Mouse (Mus musculus): ENCODE measurements around the gene Zcwpw1. TPM values are rescaled to one million over a fixed set of nuclear protein-coding genes. Genes with fewer than 3 reads are reported as not detected.
A peak's percentile ranks its signal among the peaks of the same experiment; 100 is the strongest.

Zcwpw1 gene
- total RNA-seq, 1 experiment = 33.0 TPM

DNA sequence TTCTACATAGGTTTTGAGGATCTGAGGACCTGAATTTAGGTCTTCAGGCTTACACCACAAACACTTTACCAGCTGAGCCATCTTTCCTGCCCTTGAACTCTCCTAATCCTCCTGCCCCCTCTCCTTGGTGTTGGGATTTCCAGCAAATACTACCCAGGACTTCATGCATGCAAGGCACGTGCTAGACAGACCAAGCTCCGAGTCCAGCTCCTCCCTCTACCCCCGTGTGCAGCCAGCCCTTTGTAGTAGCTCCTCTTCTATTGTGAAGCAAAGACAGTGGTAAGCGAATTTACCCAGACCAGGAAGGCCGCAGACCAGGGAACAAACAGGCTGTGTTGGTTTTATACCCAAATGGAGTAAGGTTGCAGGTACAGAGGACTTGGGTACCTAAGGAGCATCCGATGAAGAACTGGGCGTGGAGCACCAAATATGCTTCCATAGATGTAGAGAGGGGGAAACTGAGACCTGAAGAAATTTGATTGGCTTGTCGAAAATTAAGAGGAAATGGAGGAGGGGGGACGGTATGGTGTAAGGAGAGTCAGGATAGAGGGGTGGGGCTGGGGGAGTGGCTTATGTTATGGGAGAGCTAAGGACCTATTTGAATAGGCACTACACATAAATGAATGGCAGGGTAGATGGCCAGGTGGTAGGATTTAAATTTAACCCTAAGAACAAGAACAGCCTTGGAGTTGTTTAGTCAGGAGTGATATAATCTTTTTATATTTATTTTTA, 22.8 kb upstream of the Zcwpw1 start:
- no peak overlapping the region for H3K4me3 ChIP-seq (ENCODE audit: insufficient read depth in 1 of 2, low read depth in 1 of 2, low read length in 2 of 2, poor library complexity in 1 of 2, severe bottlenecking in 1 of 2)
- TF ChIP-seq CHD2 (IDR thresholded peaks at IDR 0.05; ENCODE audit: low read depth, low read length) (no peak), MAFK (IDR thresholded peaks at IDR 0.05; ENCODE audit: insufficient read depth, low read depth, low read length) (no peak), ZC3H11A (IDR thresholded peaks at IDR 0.05; ENCODE audit: borderline replicate concordance, low read depth, low read length) (no peak), HCFC1 (IDR thresholded peaks at IDR 0.05; ENCODE audit: borderline replicate concordance, insufficient read depth, low read length) (no peak), ZNF384 (IDR thresholded peaks at IDR 0.05; ENCODE audit: low read depth, low read length) (no peak)
- no peaks in the 10 kb centered on the region for H3K9me3 ChIP-seq (ENCODE audit: control insufficient read depth, insufficient read depth, low read depth, low read length)
- H3K27ac ChIP-seq (ENCODE audit: insufficient read depth, low read depth, low read length, poor library complexity, severe bottlenecking) = no peak overlapping the region
- H3K4me1 ChIP-seq (ENCODE audit: control insufficient read depth in 2 of 2, insufficient read depth in 2 of 2, low read length in 2 of 2, poor library complexity in 1 of 2) = peaks cover 2 to 12% of the 10 kb centered on the region in 2 experiments; a peak in 2 of 4 replicates
- no peak for DNase-seq (ENCODE audit: low read depth, low spot score)
- in situ Hi-C loops (cut with MboI; ENCODE audit: low sequenced_read_pairs in 2 of 2, unreplicated experiment in 2 of 2) = loop anchor here in 1 of 2 experiments (10.0 kb wide), 1 partner anchor 110 kb away; no protein-coding TSS in a partner anchor
- H3K9ac ChIP-seq (ENCODE audit: insufficient read depth, low read depth, low read length, poor library complexity, severe bottlenecking) = no peak overlapping the region
- H3K36me3 ChIP-seq (ENCODE audit: control insufficient read depth, insufficient read depth, low read length, poor library complexity, severe bottlenecking) = no peaks in the 10 kb centered on the region

GRCm38 (mm10) chr5:137766270-137766669, 21.3 kb upstream of the Zcwpw1 start:
- Histone ChIP-seq H3K36me3 (ENCODE audit: control insufficient read depth, insufficient read depth, low read length, poor library complexity, severe bottlenecking) (no peaks in the 10 kb centered on the region), H3K4me1 (ENCODE audit: control insufficient read depth in 2 of 2, insufficient read depth in 2 of 2, low read length in 2 of 2, poor library complexity in 1 of 2) (peaks cover 2 to 15% of the 10 kb centered on the region in 2 experiments; a peak in 2 of 4 replicates), H3K9me3 (ENCODE audit: control insufficient read depth, insufficient read depth, low read depth, low read length) (no peaks in the 10 kb centered on the region), H3K9ac (ENCODE audit: insufficient read depth, low read depth, low read length, poor library complexity, severe bottlenecking) (no peak overlapping the region), H3K4me3 (ENCODE audit: insufficient read depth in 1 of 2, low read depth in 1 of 2, low read length in 2 of 2, poor library complexity in 1 of 2, severe bottlenecking in 1 of 2) (no peak overlapping the region), H3K27ac (ENCODE audit: insufficient read depth, low read depth, low read length, poor library complexity, severe bottlenecking) (no peak overlapping the region)
- in situ Hi-C loops (cut with MboI; ENCODE audit: low sequenced_read_pairs in 2 of 2, unreplicated experiment in 2 of 2) = loop anchor here in 1 of 2 experiments (10.0 kb wide), 1 partner anchor 111 kb away; no protein-coding TSS in a partner anchor
- TF ChIP-seq ZC3H11A (IDR thresholded peaks at IDR 0.05; ENCODE audit: borderline replicate concordance, low read depth, low read length) = no peak
- TF ChIP-seq HCFC1 (IDR thresholded peaks at IDR 0.05; ENCODE audit: borderline replicate concordance, insufficient read depth, low read length) = no peak
- no peak for TF ChIP-seq CHD2 (IDR thresholded peaks at IDR 0.05; ENCODE audit: low read depth, low read length)
- TF ChIP-seq ZNF384 (IDR thresholded peaks at IDR 0.05; ENCODE audit: low read depth, low read length) = no peak
- TF ChIP-seq MAFK (IDR thresholded peaks at IDR 0.05; ENCODE audit: insufficient read depth, low read depth, low read length) = no peak
- no peak for DNase-seq (ENCODE audit: low read depth, low spot score)

DNA sequence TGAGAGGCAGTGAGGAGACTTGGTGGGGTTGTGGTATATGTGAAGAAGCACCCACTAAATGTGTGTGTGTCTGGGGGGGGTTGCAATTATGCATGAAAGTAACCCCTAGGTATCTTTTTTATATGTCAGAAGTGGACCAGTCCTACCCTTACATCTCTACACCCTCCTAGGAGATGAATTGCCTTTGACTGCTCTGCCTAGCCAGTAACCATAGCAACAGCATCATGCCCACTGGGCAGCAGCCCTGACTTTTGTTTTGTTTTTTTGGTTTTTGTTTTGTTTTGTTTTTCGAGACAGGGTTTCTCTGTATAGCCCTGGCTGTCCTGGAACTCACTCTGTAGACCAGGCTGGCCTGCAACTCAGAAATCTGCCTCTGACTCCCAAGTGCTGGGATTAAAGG, 19.1 kb upstream of the Zcwpw1 start:
- H3K4me1 ChIP-seq (ENCODE audit: control insufficient read depth in 2 of 2, insufficient read depth in 2 of 2, low read length in 2 of 2, poor library complexity in 1 of 2) = peaks cover 2 to 15% of the 10 kb centered on the region in 2 experiments; a peak in 2 of 4 replicates
- TF ChIP-seq HCFC1 (IDR thresholded peaks at IDR 0.05; ENCODE audit: borderline replicate concordance, insufficient read depth, low read length) = no peak
- TF ChIP-seq ZC3H11A (IDR thresholded peaks at IDR 0.05; ENCODE audit: borderline replicate concordance, low read depth, low read length) = no peak
- no peak for TF ChIP-seq MAFK (IDR thresholded peaks at IDR 0.05; ENCODE audit: insufficient read depth, low read depth, low read length)
- TF ChIP-seq ZNF384 (IDR thresholded peaks at IDR 0.05; ENCODE audit: low read depth, low read length) = no peak
- no peak for TF ChIP-seq CHD2 (IDR thresholded peaks at IDR 0.05; ENCODE audit: low read depth, low read length)
- H3K9me3 ChIP-seq (ENCODE audit: control insufficient read depth, insufficient read depth, low read depth, low read length) = no peaks in the 10 kb centered on the region
- H3K36me3 ChIP-seq (ENCODE audit: control insufficient read depth, insufficient read depth, low read length, poor library complexity, severe bottlenecking) = no peaks in the 10 kb centered on the region
- no peak for DNase-seq (ENCODE audit: low read depth, low spot score)
- no peak overlapping the region for H3K27ac ChIP-seq (ENCODE audit: insufficient read depth, low read depth, low read length, poor library complexity, severe bottlenecking)
- no peak overlapping the region for H3K9ac ChIP-seq (ENCODE audit: insufficient read depth, low read depth, low read length, poor library complexity, severe bottlenecking)
- H3K4me3 ChIP-seq (ENCODE audit: insufficient read depth in 1 of 2, low read depth in 1 of 2, low read length in 2 of 2, poor library complexity in 1 of 2, severe bottlenecking in 1 of 2) = no peak overlapping the region
- in situ Hi-C loops (cut with MboI; ENCODE audit: low sequenced_read_pairs in 2 of 2, unreplicated experiment in 2 of 2) = loop anchor here in 1 of 2 experiments (10.0 kb wide), 1 partner anchor 114 kb away; no protein-coding TSS in a partner anchor

- no peak overlapping the region for H3K27ac ChIP-seq (ENCODE audit: insufficient read depth, low read depth, low read length, poor library complexity, severe bottlenecking)
- H3K9ac ChIP-seq (ENCODE audit: insufficient read depth, low read depth, low read length, poor library complexity, severe bottlenecking) = no peak overlapping the region
- no peaks in the 10 kb centered on the region for H3K9me3 ChIP-seq (ENCODE audit: control insufficient read depth, insufficient read depth, low read depth, low read length)
- no peak for TF ChIP-seq ZNF384 (IDR thresholded peaks at IDR 0.05; ENCODE audit: low read depth, low read length)
- TF ChIP-seq MAFK (IDR thresholded peaks at IDR 0.05; ENCODE audit: insufficient read depth, low read depth, low read length) = no peak
- TF ChIP-seq ZC3H11A (IDR thresholded peaks at IDR 0.05; ENCODE audit: borderline replicate concordance, low read depth, low read length) = peak; percentile 5; the same call in 1 of the 2 replicates
- no peak for TF ChIP-seq CHD2 (IDR thresholded peaks at IDR 0.05; ENCODE audit: low read depth, low read length)
- in situ Hi-C loops (cut with MboI; ENCODE audit: low sequenced_read_pairs in 2 of 2, unreplicated experiment in 2 of 2) = no loop called here
- no peaks in the 10 kb centered on the region for H3K36me3 ChIP-seq (ENCODE audit: control insufficient read depth, insufficient read depth, low read length, poor library complexity, severe bottlenecking)
- H3K4me3 ChIP-seq (ENCODE audit: insufficient read depth in 1 of 2, low read depth in 1 of 2, low read length in 2 of 2, poor library complexity in 1 of 2, severe bottlenecking in 1 of 2) = no peak overlapping the region
- H3K4me1 ChIP-seq (ENCODE audit: control insufficient read depth in 2 of 2, insufficient read depth in 2 of 2, low read length in 2 of 2, poor library complexity in 1 of 2) = peaks cover 0 to 7% of the 10 kb centered on the region in 2 experiments; a peak in 2 of 4 replicates
- peak; percentile 81 for DNase-seq (ENCODE audit: low read depth, low spot score)
These were observed 16.9 kb upstream of the Zcwpw1 start for GRCm38 (mm10) chr5:137770709-137771108.
